Mouse (Mus musculus) brain, embryonic 14.5 days (tissue): ENCODE results near the gene Myo1d. TPM values are rescaled to one million over a fixed set of nuclear protein-coding genes. Genes with fewer than 3 reads are reported as not detected.

Experiments used
- DNase-seq: peaks from one replicate; pipeline ENCODE4 v3.0.0-alpha.2; 2011; ENCODE audit warnings: low read depth
- CTCF ChIP-seq: fragments of 200-500 bp; IDR thresholded peaks from 2 replicates; pipeline ENCODE4 v1.5.1; 2012; ENCODE audit warnings: inconsistent platforms, mild to moderate bottlenecking, moderate library complexity, borderline replicate concordance; ENCODE audit not compliant: insufficient read depth, insufficient read length; ENCODE audit errors: extremely low read depth
- POLR2A ChIP-seq: fragments of 200-500 bp; IDR thresholded peaks from 2 replicates; pipeline ENCODE4 v1.6.1; 2012; ENCODE audit warnings: mild to moderate bottlenecking, inconsistent platforms, borderline replicate concordance; ENCODE audit not compliant: poor library complexity, insufficient read depth, insufficient read length, severe bottlenecking; ENCODE audit errors: extremely low read depth
- polyA plus RNA-seq: library from polyadenylated mRNA; depleted of rRNA; stranded (reverse); fragments of >200 nt; gene quantifications from 2 replicates; pipeline ENCODE4 v1.2.3, GENCODE M21; 2012; rRNA removed

Gene Myo1d
- polyA plus RNA-seq, result 1.5 and 2.2 TPM in 2 replicates

GRCm38 (mm10) chr11:80779527-80780344 is at the start of gene Myo1d:
Gene Myo1d, minus strand, starts transcription at chr11:80780025.
- TF ChIP-seq POLR2A (peak; percentile 71), CTCF (peak; percentile 78)
- peak; percentile 91 for DNase-seq

- DNase-seq, result no peak
- peak; percentile 5; the same call in 1 of the 2 replicates for TF ChIP-seq CTCF
- TF ChIP-seq POLR2A, result no peak
These were observed 42.0 kb upstream of the Myo1d start for GRCm38 (mm10) chr11:80821794-80822193.

GRCm38 (mm10) chr11:80821296-80821695 is 41.5 kb upstream of the Myo1d start:
- DNase-seq, result peak; percentile 60
- peak; percentile 40; the same call in 1 of the 2 replicates for TF ChIP-seq CTCF
- TF ChIP-seq POLR2A, result no peak

- no peak for DNase-seq
- no peak for TF ChIP-seq POLR2A
- no peak for TF ChIP-seq CTCF
These were observed 40.3 kb upstream of the Myo1d start for GRCm38 (mm10) chr11:80820085-80820484.

- DNase-seq, result peak; percentile 93
- TF ChIP-seq POLR2A, result no peak
- peak; percentile 80; the same call in 1 of the 2 replicates for TF ChIP-seq CTCF
These were observed 38.4 kb upstream of the Myo1d start for GRCm38 (mm10) chr11:80818060-80818697.

- TF ChIP-seq POLR2A (no peak), CTCF (no peak)
- no peak for DNase-seq
These were observed 35.5 kb upstream of the Myo1d start for GRCm38 (mm10) chr11:80815354-80815753.

GRCm38 (mm10) chr11:80811156-80811555 is 31.3 kb upstream of the Myo1d start:
- DNase-seq, result peak; percentile 33

GRCm38 (mm10) chr11:80809993-80810821 is 30.4 kb upstream of the Myo1d start, which contains the start of gene Tmem98:
Gene Tmem98, plus strand, starts transcription at chr11:80810175.
- DNase-seq, result peak; percentile 69
- TF ChIP-seq POLR2A (0 out of 2 replicates have a peak, but pooled peaks have one; percentile 11), CTCF (no peak)

More at GRCm38 (mm10) chr11:80811156-80811555, 31.3 kb upstream of the Myo1d start:
- TF ChIP-seq CTCF, result no peak
- no peak for TF ChIP-seq POLR2A

- DNase-seq, result no peak
- TF ChIP-seq CTCF, result no peak
- no peak for TF ChIP-seq POLR2A
These were observed 29.8 kb upstream of the Myo1d start for GRCm38 (mm10) chr11:80809666-80809992.

GRCm38 (mm10) chr11:80808551-80809070 is 28.8 kb upstream of the Myo1d start:
- DNase-seq, result no peak
- TF ChIP-seq CTCF (no peak), POLR2A (no peak)
